Mouse (Mus musculus) stomach, embryonic 15.5 days (tissue): ENCODE data around the gene Adh7. TPM values are rescaled to one million over a fixed set of nuclear protein-coding genes. Genes with fewer than 3 reads are reported as not detected.

Experiments used
- ATAC-seq: fragments of 200-750 bp; cut with Nextera tagmentation; 2 replicates; pipeline ENCODE4 v1.8.0; 2017; ENCODE audit warnings: low read depth, moderate number of reproducible peaks, moderate TSS enrichment; ENCODE audit not compliant: insufficient read depth, low FRiP score
- H3K27ac ChIP-seq: fragments of 300-500 bp; sonication (generic); 2 replicates; pipeline ENCODE4 v1.5.1; 2015; ENCODE audit warnings: mild to moderate bottlenecking, inconsistent platforms
- H3K27me3 ChIP-seq: fragments of 300-500 bp; sonication (generic); replicated peaks from 2 replicates; pipeline ENCODE4 v1.6.1; 2015; ENCODE audit warnings: inconsistent platforms
- H3K36me3 ChIP-seq: fragments of 300-500 bp; sonication (generic); 2 replicates; pipeline ENCODE4 v1.6.1; 2015; ENCODE audit warnings: inconsistent platforms
- H3K4me1 ChIP-seq: fragments of 300-500 bp; sonication (generic); 2 replicates; pipeline ENCODE4 v1.6.1; 2015; ENCODE audit warnings: inconsistent platforms
- H3K4me2 ChIP-seq: fragments of 300-500 bp; sonication (generic); 2 replicates; pipeline ENCODE4 v1.6.1; 2015; ENCODE audit warnings: mild to moderate bottlenecking, inconsistent platforms
- H3K4me3 ChIP-seq: fragments of 300-500 bp; sonication (generic); replicated peaks from 2 replicates; pipeline ENCODE4 v1.5.1; 2015; ENCODE audit warnings: inconsistent platforms
- H3K9ac ChIP-seq: fragments of 300-500 bp; sonication (generic); 2 replicates; pipeline ENCODE4 v1.6.1; 2015; ENCODE audit warnings: inconsistent platforms
- H3K9me3 ChIP-seq: fragments of 300-500 bp; sonication (generic); 2 replicates; pipeline ENCODE4 v1.6.1; 2016; ENCODE audit warnings: inconsistent platforms
- WGBS: fragments of 180-500 bp; shearing (Covaris S2); methylation state at CpG from one replicate; pipeline ENCODE4 v1.1.7; 2015; 5-methylcytosine and 5-hydroxymethylcytosine counted together
- polyA plus RNA-seq: library from polyadenylated mRNA; unstranded; fragments of >200 nt; fragmentation: Nextera tagmentation; extraction: Ambion mirVana; gene quantifications from 2 replicates; pipeline ENCODE4 v1.2.1, GENCODE M21; 2015

Gene Adh7
- polyA plus RNA-seq, 1 experiment from 2014 or later = 0.53 TPM

DNA sequence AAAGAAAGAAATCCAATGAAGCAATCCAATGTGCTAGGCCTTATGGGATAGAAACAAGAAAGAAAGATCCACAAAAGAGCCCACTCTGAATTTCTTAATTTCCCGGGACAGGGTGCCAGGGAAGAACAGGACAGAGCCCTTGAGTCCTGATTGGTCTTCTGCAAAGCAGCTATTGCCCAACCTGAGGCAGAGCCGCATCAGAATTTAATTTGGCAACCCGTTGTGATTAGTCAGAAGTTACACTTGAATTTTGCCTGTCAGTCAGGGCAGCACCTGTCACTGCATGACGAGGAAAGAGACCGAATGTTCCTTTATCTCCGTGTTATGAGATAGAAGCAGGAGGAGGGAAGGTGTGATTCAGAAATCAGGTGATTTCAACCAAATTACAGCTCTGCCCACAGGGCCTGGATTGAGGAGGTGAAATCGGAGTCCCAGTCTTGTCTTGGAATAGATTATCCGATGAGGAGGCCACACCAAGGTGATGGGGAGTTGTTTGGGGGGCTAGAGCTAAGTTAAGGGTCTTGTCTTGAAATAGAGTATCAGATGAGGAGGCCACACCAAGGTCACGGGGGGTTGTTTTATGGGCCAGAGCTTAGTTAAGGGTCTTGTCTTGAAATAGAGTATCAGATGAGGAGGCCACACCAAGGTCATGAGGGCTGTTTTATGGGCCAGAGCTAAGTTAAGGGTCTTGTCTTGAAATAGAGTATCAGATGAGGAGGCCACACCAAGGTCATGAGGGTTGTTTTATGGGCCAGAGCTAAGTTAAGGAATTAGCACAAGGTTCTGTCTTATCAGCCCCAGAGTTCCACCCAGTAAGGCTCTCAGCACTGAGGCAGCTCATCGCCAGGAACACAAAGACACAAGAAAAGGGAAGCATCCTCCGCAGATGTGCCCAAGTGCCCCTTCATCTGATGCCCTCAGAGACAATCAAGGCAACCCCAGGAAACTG is 43.4 kb downstream of the Adh7 start, which contains the start of gene Adh1:
TSS of gene Adh1 (plus strand) at position 271 of the 949 bp plus-strand sequence.
- Histone ChIP-seq H3K4me2 (no peak within 1 kb of the TSS), H3K9ac (no peak within 1 kb of the TSS), H3K9me3 (no peaks in the 10 kb centered on the region), H3K4me1 (no peaks in the 10 kb centered on the region), H3K4me3 (no peak within 1 kb of the TSS), H3K27ac (no peak within 1 kb of the TSS), H3K27me3 (no peaks in the 10 kb centered on the region), H3K36me3 (no peaks in the 10 kb centered on the region)
- ATAC-seq = no peak
- 85% methylated on average over 11 of the region's 11 CpGs for WGBS

DNA sequence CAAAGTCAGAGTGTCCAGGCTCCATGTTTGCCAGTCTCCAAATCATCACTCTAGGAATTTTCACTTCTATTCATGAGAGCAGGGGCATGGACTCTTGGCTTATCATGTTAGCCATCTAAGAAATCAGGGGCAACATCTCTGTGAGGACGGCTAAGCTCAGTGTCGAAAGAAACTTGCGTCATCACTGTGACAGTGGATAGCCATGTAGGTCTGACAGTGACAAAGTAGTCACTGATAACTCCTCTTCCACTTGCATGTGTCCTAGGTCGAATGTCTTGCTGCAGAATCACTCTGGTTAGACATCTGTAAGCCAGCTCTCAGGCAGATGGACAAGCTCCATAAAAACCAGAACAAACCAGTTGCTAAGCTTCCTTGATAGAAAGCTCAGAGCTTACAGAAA is 45.0 kb downstream of the Adh7 start:
- 38% methylated on average over 4 of the region's 4 CpGs for WGBS
- ATAC-seq = no peak
- no peak overlapping the region for H3K27ac ChIP-seq

DNA sequence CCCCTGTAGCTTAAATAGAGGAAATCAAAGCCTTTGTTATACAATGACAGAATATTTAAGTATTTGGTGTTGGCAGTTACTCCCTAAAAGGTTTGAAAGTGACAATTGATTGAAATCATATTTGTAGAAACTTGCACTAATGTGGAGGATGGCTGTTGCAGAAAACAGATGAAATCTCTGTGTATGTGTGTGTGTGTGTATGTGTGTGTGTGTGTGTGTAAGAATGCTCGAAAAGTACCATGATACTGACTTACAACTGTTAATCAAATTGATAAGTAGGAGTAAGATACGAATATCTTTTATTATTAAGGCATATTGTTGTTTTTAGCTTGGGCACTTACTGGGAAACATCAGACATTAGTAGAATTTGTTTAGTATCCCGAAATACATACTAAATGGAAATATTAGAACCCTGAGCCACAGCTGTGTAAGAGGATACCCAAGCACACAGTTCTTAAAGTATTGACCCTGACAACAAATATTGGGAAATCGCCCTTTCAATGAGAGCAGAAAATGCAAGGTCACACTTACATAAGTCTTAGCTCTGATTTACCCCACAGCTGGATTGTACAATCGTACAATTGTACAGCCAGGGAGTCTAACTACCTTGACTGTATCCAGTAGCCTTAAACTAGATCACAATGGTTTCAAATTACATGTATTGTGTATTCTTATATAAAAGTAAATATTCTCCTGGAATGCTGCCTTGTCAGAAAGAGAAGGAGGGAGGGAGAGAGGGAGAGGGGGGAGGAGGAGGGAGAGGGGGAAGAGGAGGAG is 45.8 kb downstream of the Adh7 start:
- 55% methylated on average over 5 of the region's 5 CpGs for WGBS
- H3K9me3 ChIP-seq = no peaks in the 10 kb centered on the region
- no peak overlapping the region for H3K9ac ChIP-seq
- peak; percentile 27; the same call in 1 of the 2 replicates for ATAC-seq
- no peaks in the 10 kb centered on the region for H3K36me3 ChIP-seq
- no peaks in the 10 kb centered on the region for H3K4me1 ChIP-seq
- H3K27me3 ChIP-seq = no peaks in the 10 kb centered on the region
- no peak overlapping the region for H3K27ac ChIP-seq
- no peak overlapping the region for H3K4me2 ChIP-seq
- H3K4me3 ChIP-seq = no peak overlapping the region

More for the DNA sequence above, 45.0 kb downstream of the Adh7 start:
- no peak overlapping the region for H3K4me3 ChIP-seq
- H3K36me3 ChIP-seq = no peaks in the 10 kb centered on the region
- no peaks in the 10 kb centered on the region for H3K4me1 ChIP-seq
- no peak overlapping the region for H3K4me2 ChIP-seq
- H3K9ac ChIP-seq = no peak overlapping the region
- H3K9me3 ChIP-seq = no peaks in the 10 kb centered on the region
- no peaks in the 10 kb centered on the region for H3K27me3 ChIP-seq

DNA sequence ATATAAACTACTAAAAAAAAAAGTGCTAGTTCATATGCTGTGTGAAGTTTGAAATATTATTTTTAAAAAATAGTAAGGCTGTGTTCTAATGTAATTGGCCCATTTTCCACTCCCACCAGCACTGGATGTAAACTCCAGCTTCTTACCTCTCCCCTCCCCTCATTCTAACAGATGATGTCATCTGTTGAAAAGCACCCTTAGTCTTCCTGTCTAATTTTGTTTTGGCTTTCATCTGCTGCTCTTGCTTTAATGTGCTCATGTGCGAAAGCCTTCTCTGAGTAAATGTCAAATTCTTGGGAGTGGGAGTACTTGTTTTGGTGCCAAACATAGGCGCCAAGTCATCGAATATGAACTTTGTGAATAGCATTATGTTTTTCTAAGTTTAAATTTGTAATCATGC is 47.1 kb downstream of the Adh7 start:
- no peak overlapping the region for H3K4me3 ChIP-seq
- no peaks in the 10 kb centered on the region for H3K9me3 ChIP-seq
- no peak overlapping the region for H3K27ac ChIP-seq
- no peaks in the 10 kb centered on the region for H3K36me3 ChIP-seq
- no peaks in the 10 kb centered on the region for H3K27me3 ChIP-seq
- 56% methylated on average over 3 of the region's 3 CpGs for WGBS
- ATAC-seq = no peak
- no peak overlapping the region for H3K9ac ChIP-seq
- no peaks in the 10 kb centered on the region for H3K4me1 ChIP-seq
- no peak overlapping the region for H3K4me2 ChIP-seq

DNA sequence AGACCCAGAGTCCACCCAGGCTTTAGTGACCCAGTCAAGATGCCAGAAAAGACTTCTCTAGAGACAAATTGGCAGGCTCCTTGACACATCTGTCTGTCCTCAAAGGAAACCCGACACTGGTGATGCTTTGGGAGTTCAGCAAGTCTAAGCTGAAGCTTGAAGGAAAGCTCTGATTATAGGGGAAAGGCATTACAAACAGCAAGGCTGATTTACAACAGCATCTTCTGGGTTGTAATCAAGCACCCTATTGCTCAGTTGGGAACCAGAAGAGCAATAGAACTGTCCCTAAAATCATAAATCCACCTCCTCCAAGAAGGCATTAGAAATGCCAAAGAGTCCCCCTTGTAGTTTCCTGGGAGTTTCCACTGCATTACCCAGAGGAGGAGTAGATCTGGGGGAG is 52.9 kb downstream of the Adh7 start:
- Histone ChIP-seq H3K4me1 (no peaks in the 10 kb centered on the region), H3K9ac (no peak overlapping the region), H3K4me3 (no peak overlapping the region), H3K9me3 (no peaks in the 10 kb centered on the region), H3K36me3 (no peaks in the 10 kb centered on the region), H3K27ac (no peak overlapping the region), H3K27me3 (no peaks in the 10 kb centered on the region), H3K4me2 (no peak overlapping the region)
- 12% methylated on average over 1 of the region's 1 CpGs for WGBS
- ATAC-seq = no peak

DNA sequence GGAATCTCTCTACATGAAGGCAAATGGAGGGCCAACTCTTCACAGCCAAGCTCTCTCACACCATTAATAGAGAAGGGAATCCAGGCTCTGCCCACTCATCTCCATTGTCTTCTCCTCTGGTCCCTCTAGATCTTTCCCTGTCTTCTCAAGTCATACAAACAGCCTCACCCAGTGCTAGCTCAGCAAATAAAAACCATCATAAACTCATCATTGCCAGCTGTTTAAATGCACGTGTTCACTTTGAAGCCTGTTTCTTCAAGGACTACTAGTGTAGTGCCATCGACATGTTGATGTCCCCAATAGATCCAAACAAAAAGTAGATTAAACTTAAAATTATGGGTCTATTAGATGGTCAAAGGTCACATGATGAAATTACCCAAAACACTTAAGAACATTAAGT is 53.7 kb downstream of the Adh7 start:
- H3K27ac ChIP-seq = no peak overlapping the region
- no peaks in the 10 kb centered on the region for H3K27me3 ChIP-seq
- H3K4me2 ChIP-seq = no peak overlapping the region
- H3K36me3 ChIP-seq = no peaks in the 10 kb centered on the region
- WGBS = 88% methylated on average over 2 of the region's 2 CpGs
- no peak overlapping the region for H3K9ac ChIP-seq
- ATAC-seq = no peak
- H3K9me3 ChIP-seq = no peaks in the 10 kb centered on the region
- H3K4me1 ChIP-seq = no peaks in the 10 kb centered on the region
- H3K4me3 ChIP-seq = no peak overlapping the region

DNA sequence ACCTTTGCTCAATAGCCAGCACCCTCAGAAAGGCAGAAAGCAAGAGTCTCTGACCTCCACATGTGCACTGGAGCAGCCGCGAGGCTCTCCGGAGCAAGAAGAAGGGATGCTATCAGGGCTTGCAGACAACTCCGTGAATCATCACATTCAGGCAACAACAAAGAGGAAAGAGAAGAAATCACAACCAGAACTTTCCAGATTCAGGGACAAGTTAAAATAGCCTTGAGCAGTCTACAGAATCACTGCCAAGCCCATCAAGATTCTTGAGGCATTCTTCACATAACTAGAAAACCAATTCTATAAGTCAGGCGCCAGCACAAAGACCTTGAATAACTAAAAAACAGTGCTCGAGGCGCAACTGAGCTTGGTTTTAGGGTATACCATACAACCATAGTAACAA is 55.5 kb downstream of the Adh7 start:
- H3K9me3 ChIP-seq = no peaks in the 10 kb centered on the region
- H3K36me3 ChIP-seq = no peaks in the 10 kb centered on the region
- H3K27ac ChIP-seq = no peak overlapping the region
- no peak overlapping the region for H3K4me3 ChIP-seq
- no peak for ATAC-seq
- 88% methylated on average over 7 of the region's 7 CpGs for WGBS
- H3K4me1 ChIP-seq = no peaks in the 10 kb centered on the region
- no peak overlapping the region for H3K9ac ChIP-seq
- H3K27me3 ChIP-seq = no peaks in the 10 kb centered on the region
- H3K4me2 ChIP-seq = no peak overlapping the region

DNA sequence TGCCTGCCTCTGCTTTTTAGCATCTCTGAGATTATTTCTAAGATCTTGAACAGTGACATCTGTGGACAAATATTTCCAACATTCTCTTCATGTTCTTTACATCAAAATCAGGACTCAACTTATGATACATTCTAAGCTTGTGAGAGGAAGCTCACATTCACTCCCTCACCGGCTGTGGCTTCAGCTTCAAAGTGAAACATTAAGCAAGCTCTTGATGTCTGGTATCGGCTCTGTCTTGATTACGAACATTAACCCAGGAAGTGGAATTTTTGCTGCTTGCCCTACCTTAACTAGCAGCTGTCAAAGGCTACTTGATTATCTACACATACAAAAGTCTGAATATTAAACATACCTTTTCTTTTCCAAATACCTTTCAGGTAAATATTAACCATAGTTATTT is 57.5 kb downstream of the Adh7 start:
- no peaks in the 10 kb centered on the region for H3K9me3 ChIP-seq
- no peak overlapping the region for H3K27ac ChIP-seq
- H3K4me1 ChIP-seq = no peaks in the 10 kb centered on the region
- H3K4me3 ChIP-seq = no peak overlapping the region
- H3K27me3 ChIP-seq = no peaks in the 10 kb centered on the region
- WGBS = 49% methylated on average over 3 of the region's 3 CpGs
- no peak overlapping the region for H3K9ac ChIP-seq
- no peak overlapping the region for H3K4me2 ChIP-seq
- ATAC-seq = no peak
- no peaks in the 10 kb centered on the region for H3K36me3 ChIP-seq

DNA sequence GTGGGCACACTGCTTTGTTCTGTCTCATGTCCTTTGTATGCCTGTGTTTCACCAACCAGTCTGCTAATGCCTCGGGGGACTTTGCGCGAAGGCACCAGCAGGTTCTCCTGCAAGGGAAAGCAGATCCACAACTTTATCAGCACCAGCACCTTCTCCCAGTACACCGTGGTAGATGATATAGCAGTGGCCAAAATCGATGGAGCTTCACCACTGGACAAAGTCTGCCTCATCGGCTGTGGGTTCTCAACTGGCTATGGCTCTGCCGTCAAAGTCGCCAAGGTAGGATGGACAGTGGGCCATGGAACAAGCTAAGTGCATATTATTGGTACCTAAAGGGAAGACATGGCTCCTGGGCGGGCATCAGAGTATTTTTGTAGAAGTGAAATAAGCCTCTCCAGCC is 65.0 kb downstream of the Adh7 start:
- WGBS = 91% methylated on average over 9 of the region's 9 CpGs
- no peak overlapping the region for H3K9ac ChIP-seq
- ATAC-seq = no peak
- H3K27me3 ChIP-seq = no peaks in the 10 kb centered on the region
- no peak overlapping the region for H3K27ac ChIP-seq
- H3K4me2 ChIP-seq = no peak overlapping the region
- H3K4me3 ChIP-seq = no peak overlapping the region
- H3K4me1 ChIP-seq = no peaks in the 10 kb centered on the region
- H3K9me3 ChIP-seq = no peaks in the 10 kb centered on the region
- no peaks in the 10 kb centered on the region for H3K36me3 ChIP-seq

Other genes starting within 250 kb of the Adh7 start
- 14.5 and 17.0 TPM in 2 replicates for gene Dapp1, start 236.2 kb upstream of the Adh7 start, polyA plus RNA-seq
- gene 1110002E22Rik, start 152.7 kb upstream of the Adh7 start, polyA plus RNA-seq = 0.10 and 0.24 TPM in 2 replicates
- gene Gm5105, start 150.4 kb upstream of the Adh7 start, polyA plus RNA-seq = 0.10 TPM in 1 of 2 replicates, not detected in the other
- 9.7 and 10.9 TPM in 2 replicates for gene Trmt10a, start 74.3 kb upstream of the Adh7 start, polyA plus RNA-seq
- 41.6 and 64.3 TPM in 2 replicates for gene Mttp, start 72.8 kb upstream of the Adh7 start, polyA plus RNA-seq
- gene 4930579F01Rik, start 23.9 kb upstream of the Adh7 start, polyA plus RNA-seq = 0.21 and 0.26 TPM in 2 replicates
- gene Adh1, start 43.2 kb downstream of the Adh7 start, polyA plus RNA-seq = 40.9 and 130 TPM in 2 replicates
- 0.32 and 0.61 TPM in 2 replicates for gene Adh6a, start 95.5 kb downstream of the Adh7 start, polyA plus RNA-seq
- gene Adh6b, start 124.0 kb downstream of the Adh7 start, polyA plus RNA-seq = 0.10 TPM in 1 of 2 replicates, not detected in the other
- 0.12 TPM in 1 of 2 replicates, not detected in the other for gene Adh4, start 197.7 kb downstream of the Adh7 start, polyA plus RNA-seq
- 181 and 197 TPM in 2 replicates for gene Adh5, start 225.3 kb downstream of the Adh7 start, polyA plus RNA-seq